Mouse (Mus musculus): ENCODE measurements at regions not wholly inside any gene's neighbourhood (a gene's known extent, or its start where the extent isn't known, plus 50 kb on each side); places are given as distances from the start of the nearest gene placed in this dataset.
"Not testable (repeated sequence)": the region's sequence is repeated elsewhere in the genome, so short reads cannot be mapped to it uniquely, and the experiment has no call there.

- no peak for DNase-seq
These were observed 54.9 kb downstream of the Tas2r134 start for GRCm38 (mm10) chr2:51682177-51682576.

- no peak for DNase-seq
These were observed 55.4 kb downstream of the Tas2r134 start for GRCm38 (mm10) chr2:51682745-51683144.

- DNase-seq: no peak
These were observed 77.8 kb downstream of the Tas2r134 start for GRCm38 (mm10) chr2:51705110-51705509.

- DNase-seq: no peak
These were observed 81.4 kb downstream of the Tas2r134 start for GRCm38 (mm10) chr2:51708701-51709100.

GRCm38 (mm10) chr2:51712611-51713010 lies 85.3 kb downstream of the Tas2r134 start:
- DNase-seq: no peak

GRCm38 (mm10) chr2:51730805-51731204 lies 103.5 kb downstream of the Tas2r134 start:
- DNase-seq: no peak

GRCm38 (mm10) chr2:51731703-51732102 lies 104.4 kb downstream of the Tas2r134 start:
- no peak for DNase-seq

- DNase-seq: no peak
These were observed 105.0 kb downstream of the Tas2r134 start for GRCm38 (mm10) chr2:51732355-51732754.

- DNase-seq: no peak
These were observed 105.9 kb downstream of the Tas2r134 start for GRCm38 (mm10) chr2:51733218-51733617.

- no peak for DNase-seq
These were observed 109.1 kb downstream of the Tas2r134 start for GRCm38 (mm10) chr2:51736452-51736851.

GRCm38 (mm10) chr2:51747675-51748319 lies 120.5 kb downstream of the Tas2r134 start:
- DNase-seq: no peak

GRCm38 (mm10) chr2:51749247-51749646 lies 121.9 kb downstream of the Tas2r134 start:
- DNase-seq: no peak

GRCm38 (mm10) chr2:51752941-51753564 lies 125.7 kb downstream of the Tas2r134 start:
- DNase-seq: peak; percentile 30

GRCm38 (mm10) chr2:51753565-51754031 lies 126.3 kb downstream of the Tas2r134 start:
- no peak for DNase-seq

GRCm38 (mm10) chr2:51757361-51757760 lies 130.1 kb downstream of the Tas2r134 start:
- DNase-seq: no peak

- no peak for DNase-seq
These were observed 130.8 kb downstream of the Tas2r134 start for GRCm38 (mm10) chr2:51758093-51758492.

- DNase-seq: no peak
These were observed 135.6 kb downstream of the Tas2r134 start for GRCm38 (mm10) chr2:51762866-51763265.

- no peak for DNase-seq
These were observed 140.3 kb downstream of the Tas2r134 start for GRCm38 (mm10) chr2:51767507-51768135.

- peak; percentile 92 for DNase-seq
These were observed 141.3 kb downstream of the Tas2r134 start for GRCm38 (mm10) chr2:51768298-51769271.

GRCm38 (mm10) chr2:51785169-51785568 lies 149.8 kb downstream of the Rbm43 start:
- no peak for DNase-seq

- DNase-seq: no peak
These were observed 146.1 kb downstream of the Rbm43 start for GRCm38 (mm10) chr2:51788896-51789295.

- DNase-seq: not testable (repeated sequence)
These were observed 141.7 kb downstream of the Rbm43 start for GRCm38 (mm10) chr2:51793291-51793690.

GRCm38 (mm10) chr2:51799856-51800255 lies 135.1 kb downstream of the Rbm43 start:
- no peak for DNase-seq
